Mouse (Mus musculus) liver, postnatal 0 days (tissue): ENCODE measurements around the gene Nr3c2. TPM values are rescaled to one million over a fixed set of nuclear protein-coding genes. Genes with fewer than 3 reads are reported as not detected.

Source experiments
- ATAC-seq: fragments of 200-750 bp; cut with Nextera tagmentation; 2 replicates; pipeline ENCODE4 v1.8.0; 2017; ENCODE audit warnings: mild to moderate bottlenecking, moderate library complexity
- DNase-seq: peaks from one replicate; pipeline ENCODE4 v3.0.0-alpha.2; 2016
- H3K27ac ChIP-seq: fragments of 300-500 bp; sonication (generic); 2 replicates; pipeline ENCODE4 v1.5.1; 2014; ENCODE audit warnings: antibody characterized with exemption, moderate library complexity, mild to moderate bottlenecking, low read depth
- H3K27me3 ChIP-seq: fragments of 300-500 bp; sonication (generic); 2 replicates; pipeline ENCODE4 v1.6.1; 2014; ENCODE audit warnings: low read length, control low read depth, mixed read lengths; ENCODE audit not compliant: insufficient read depth
- H3K36me3 ChIP-seq: fragments of 300-500 bp; sonication (generic); replicated peaks from 2 replicates; pipeline ENCODE4 v1.6.1; 2014; ENCODE audit warnings: mild to moderate bottlenecking, control low read depth, low read length, moderate library complexity, mixed read lengths; ENCODE audit not compliant: insufficient read depth
- H3K4me1 ChIP-seq: fragments of 300-500 bp; sonication (generic); 2 replicates; pipeline ENCODE4 v1.6.1; 2014; ENCODE audit warnings: antibody characterized with exemption, mild to moderate bottlenecking, control low read depth; ENCODE audit not compliant: insufficient read depth
- H3K4me2 ChIP-seq: fragments of 300-500 bp; sonication (generic); 2 replicates; pipeline ENCODE4 v1.6.1; 2014; ENCODE audit warnings: low read depth, mild to moderate bottlenecking, low read length, moderate library complexity, mixed read lengths
- H3K4me3 ChIP-seq: fragments of 300-500 bp; sonication (generic); 2 replicates; pipeline ENCODE4 v1.5.1; 2014; ENCODE audit warnings: low read depth, low read length
- H3K9ac ChIP-seq: fragments of 300-500 bp; sonication (generic); replicated peaks from 2 replicates; pipeline ENCODE4 v1.6.1; 2014; ENCODE audit warnings: mild to moderate bottlenecking, moderate library complexity
- H3K9me3 ChIP-seq: fragments of 300-500 bp; sonication (generic); 2 replicates; pipeline ENCODE4 v1.6.1; 2016; ENCODE audit warnings: mild to moderate bottlenecking, control low read depth, low read length, mixed read lengths
- CTCF ChIP-seq: sonication (generic); IDR thresholded peaks from 2 replicates; pipeline ENCODE4 v1.5.1; 2016; ENCODE audit warnings: antibody characterized with exemption, low read depth
- EP300 ChIP-seq: IDR thresholded peaks from 2 replicates; pipeline ENCODE4 v1.6.1; 2016; ENCODE audit warnings: antibody characterized with exemption, low read depth, mild to moderate bottlenecking
- WGBS: fragments of 180-500 bp; shearing (Covaris S2); extraction: QIAGEN DNeasy Blood & Tissue Kit; methylation state at CpG from one replicate; pipeline ENCODE4 v1.1.7; 2014; ENCODE audit not compliant: insufficient replicate concordance; 5-methylcytosine and 5-hydroxymethylcytosine counted together
- polyA plus RNA-seq: library from polyadenylated mRNA; unstranded; fragments of >200 nt; fragmentation: Nextera tagmentation; extraction: Ambion mirVana; gene quantifications from 2 replicates; pipeline ENCODE4 v1.2.1, GENCODE M21; 2015

Gene Nr3c2
- polyA plus RNA-seq, 1 experiment from 2014 or later: 3.4 TPM

GRCm38 (mm10) chr8:77045711-77046110 is 146.5 kb downstream of the Nr3c2 start:
- Histone ChIP-seq H3K27ac (no peak overlapping the region), H3K27me3 (no peaks in the 10 kb centered on the region), H3K36me3 (no peaks in the 10 kb centered on the region), H3K4me3 (no peak overlapping the region), H3K9ac (no peak overlapping the region), H3K4me2 (no peak overlapping the region), H3K4me1 (peaks cover 3% of the 10 kb centered on the region; the same call in 1 of the 2 replicates), H3K9me3 (no peaks in the 10 kb centered on the region)
- TF ChIP-seq CTCF: no peak
- TF ChIP-seq EP300: no peak
- 75% methylated on average over 1 of the region's 1 CpGs for WGBS
- DNase-seq (no peak), ATAC-seq (no peak)

DNA sequence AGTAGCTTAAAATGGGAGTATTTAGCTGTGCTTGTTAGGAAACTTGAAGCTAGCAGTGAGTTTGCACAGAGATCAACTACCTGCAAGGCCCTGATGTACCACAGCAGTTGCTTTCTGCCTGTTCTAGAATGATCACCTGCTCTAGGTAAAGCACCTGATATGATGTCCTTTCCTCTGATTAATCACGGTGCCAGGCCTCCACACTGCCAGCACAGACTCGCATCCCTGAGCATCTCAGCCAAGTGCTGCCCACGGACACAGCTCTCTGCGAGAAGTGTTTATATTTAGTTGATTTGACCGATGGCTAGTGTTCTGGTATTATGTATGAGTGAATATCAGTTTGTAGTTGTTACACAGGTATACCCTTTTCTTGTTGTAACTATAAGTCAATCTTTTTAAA is 147.0 kb downstream of the Nr3c2 start:
- Histone ChIP-seq H3K9ac (no peak overlapping the region), H3K4me1 (peaks cover 3% of the 10 kb centered on the region; the same call in 1 of the 2 replicates), H3K27me3 (no peaks in the 10 kb centered on the region), H3K36me3 (no peaks in the 10 kb centered on the region), H3K27ac (no peak overlapping the region), H3K4me2 (no peak overlapping the region), H3K4me3 (no peak overlapping the region), H3K9me3 (no peaks in the 10 kb centered on the region)
- TF ChIP-seq EP300 (no peak), CTCF (no peak)
- no peak for ATAC-seq
- WGBS: 78% methylated on average over 5 of the region's 5 CpGs
- DNase-seq: no peak

DNA sequence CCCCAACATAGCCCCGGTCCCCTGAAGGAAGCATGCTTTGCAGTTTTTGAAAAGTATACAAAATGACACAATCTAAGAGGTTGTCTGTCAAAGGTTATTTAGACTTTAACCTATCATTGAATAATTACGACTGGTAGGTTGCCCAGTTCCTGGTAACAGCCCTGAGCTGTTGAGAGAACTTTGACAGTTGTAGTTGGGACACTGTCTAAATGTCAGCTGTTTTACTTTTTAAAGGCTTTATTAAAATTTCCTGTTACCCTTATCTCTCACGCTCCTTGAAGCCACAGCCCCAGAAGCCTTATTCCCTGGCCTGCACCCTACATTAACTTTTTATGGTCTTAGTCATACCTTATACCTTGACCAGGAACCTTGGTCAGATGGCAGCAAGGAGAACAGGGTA is 147.5 kb downstream of the Nr3c2 start:
- DNase-seq (no peak), ATAC-seq (peak; percentile 20; the same call in 1 of the 2 replicates)
- Histone ChIP-seq H3K27me3 (no peaks in the 10 kb centered on the region), H3K4me3 (no peak overlapping the region), H3K9ac (no peak overlapping the region), H3K27ac (no peak overlapping the region), H3K9me3 (no peaks in the 10 kb centered on the region), H3K4me2 (no peak overlapping the region), H3K4me1 (peaks cover 3% of the 10 kb centered on the region; the same call in 1 of the 2 replicates), H3K36me3 (no peaks in the 10 kb centered on the region)
- 53% methylated on average over 3 of the region's 3 CpGs for WGBS
- TF ChIP-seq EP300 (no peak), CTCF (no peak)

GRCm38 (mm10) chr8:77051399-77052275 is 152.4 kb downstream of the Nr3c2 start:
- no peak overlapping the region for H3K9ac ChIP-seq
- DNase-seq (no peak), ATAC-seq (no peak)
- no peak for TF ChIP-seq EP300
- no peak for TF ChIP-seq CTCF
- H3K4me1 ChIP-seq: no peaks in the 10 kb centered on the region
- H3K36me3 ChIP-seq: no peaks in the 10 kb centered on the region
- 84% methylated on average over 10 of the region's 10 CpGs for WGBS
- no peak overlapping the region for H3K4me3 ChIP-seq
- no peaks in the 10 kb centered on the region for H3K9me3 ChIP-seq
- H3K27ac ChIP-seq: no peak overlapping the region
- H3K27me3 ChIP-seq: no peaks in the 10 kb centered on the region
- no peak overlapping the region for H3K4me2 ChIP-seq

DNA sequence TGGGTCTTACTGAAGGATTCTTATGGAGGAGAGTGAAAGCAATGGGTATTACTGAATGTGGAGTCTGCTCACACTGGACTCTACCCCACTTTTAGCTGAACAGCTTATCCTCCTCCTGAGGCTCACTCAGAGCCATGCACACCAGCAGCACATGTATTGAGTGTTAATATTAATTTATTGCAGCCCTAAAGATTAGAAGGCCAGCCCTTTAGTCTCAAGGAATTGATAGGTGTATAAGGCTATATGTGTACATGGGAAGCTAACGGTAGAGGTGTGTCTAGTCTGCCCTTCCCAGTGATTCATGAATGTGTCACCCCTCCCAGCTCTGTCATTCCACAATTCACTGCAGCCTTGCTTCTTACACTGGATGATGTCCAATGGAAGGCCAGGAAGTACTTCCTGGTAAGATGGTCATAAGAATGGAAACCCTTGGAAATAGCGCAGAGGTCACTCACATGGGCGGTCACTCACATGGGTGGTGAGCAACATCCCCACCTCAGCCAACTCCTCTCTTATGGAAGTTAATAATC is 156.3 kb downstream of the Nr3c2 start:
- H3K4me2 ChIP-seq: no peak overlapping the region
- DNase-seq (no peak), ATAC-seq (no peak)
- no peaks in the 10 kb centered on the region for H3K36me3 ChIP-seq
- no peak overlapping the region for H3K4me3 ChIP-seq
- no peaks in the 10 kb centered on the region for H3K4me1 ChIP-seq
- no peak for TF ChIP-seq CTCF
- no peaks in the 10 kb centered on the region for H3K27me3 ChIP-seq
- no peaks in the 10 kb centered on the region for H3K9me3 ChIP-seq
- no peak overlapping the region for H3K9ac ChIP-seq
- 85% methylated on average over 3 of the region's 3 CpGs for WGBS
- H3K27ac ChIP-seq: no peak overlapping the region

- ATAC-seq (no peak), DNase-seq (no peak)
- Histone ChIP-seq H3K27me3 (no peaks in the 10 kb centered on the region), H3K36me3 (no peaks in the 10 kb centered on the region), H3K9ac (no peak overlapping the region), H3K27ac (no peak overlapping the region), H3K4me1 (no peaks in the 10 kb centered on the region), H3K4me2 (no peak overlapping the region), H3K4me3 (no peak overlapping the region), H3K9me3 (no peaks in the 10 kb centered on the region)
- WGBS: 88% methylated on average over 6 of the region's 6 CpGs
- no peak for TF ChIP-seq EP300
Observed at GRCm38 (mm10) chr8:77056853-77057252, 157.6 kb downstream of the Nr3c2 start.
